Mouse (Mus musculus) cerebellum, adult 2 months (tissue): ENCODE data around the gene Hpdl.

Experiments
- CTCF ChIP-seq: fragments of 200-500 bp; IDR thresholded peaks from 2 replicates; pipeline ENCODE4 v1.5.1; 2011; ENCODE audit warnings: low read depth, mild to moderate bottlenecking, control low read depth, low read length, moderate library complexity, borderline replicate concordance; ENCODE audit not compliant: insufficient read depth
- POLR2A ChIP-seq: fragments of 200-500 bp; IDR thresholded peaks from 2 replicates; pipeline ENCODE4 v1.6.1; 2011; ENCODE audit warnings: low read length, control low read depth, borderline replicate concordance; ENCODE audit not compliant: insufficient read depth

DNA sequence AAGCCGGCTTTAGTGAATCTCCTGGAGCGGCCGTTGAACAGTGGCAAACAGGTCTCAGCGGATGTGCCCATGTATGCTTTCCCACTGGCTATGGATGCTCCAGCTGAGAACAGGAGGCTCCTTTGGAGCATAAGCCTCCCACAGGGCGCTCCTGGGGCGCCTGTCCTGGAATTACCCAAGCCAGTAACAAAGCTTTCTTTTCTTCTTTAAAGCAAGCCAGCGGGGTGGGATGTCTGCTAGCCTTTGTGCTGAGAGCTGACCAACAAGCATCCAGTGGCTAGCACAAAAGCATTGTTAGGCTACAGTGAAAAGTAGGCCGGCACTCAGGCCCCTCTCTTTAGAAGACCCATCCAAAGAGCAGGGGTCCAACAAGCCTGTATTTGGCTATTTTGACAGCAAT is 39.3 kb downstream of the Hpdl start:
- TF ChIP-seq CTCF (no peak), POLR2A (no peak)
